Mouse (Mus musculus) ES-Bruce4 (cell line): ENCODE results near the gene Crat. TPM values are rescaled to one million over a fixed set of nuclear protein-coding genes. Genes with fewer than 3 reads are reported as not detected.
A peak's percentile ranks its signal among the peaks of the same experiment; 100 is the strongest.

Experiments used
- H3K27ac ChIP-seq: 2 replicates; pipeline ENCODE4 v1.5.1; 2012; ENCODE audit warnings: low read length, inconsistent platforms; ENCODE audit not compliant: insufficient read depth
- H3K27me3 ChIP-seq: 2 replicates; pipeline ENCODE4 v1.6.1; 2012; ENCODE audit warnings: mild to moderate bottlenecking, low read length, inconsistent platforms; ENCODE audit not compliant: control insufficient read depth, poor library complexity, insufficient read depth, severe bottlenecking
- H3K36me3 ChIP-seq: 2 replicates; pipeline ENCODE4 v1.6.1; 2012; ENCODE audit warnings: inconsistent platforms, mild to moderate bottlenecking, low read length, moderate library complexity; ENCODE audit not compliant: control insufficient read depth, poor library complexity, insufficient read depth, severe bottlenecking
- H3K4me1 ChIP-seq: one replicate; pipeline ENCODE4 v1.8.1; 2011; ENCODE audit warnings: low read length; ENCODE audit not compliant: control insufficient read depth, insufficient read depth
- H3K4me3 ChIP-seq: 2 replicates; pipeline ENCODE4 v1.5.1; 2011; ENCODE audit warnings: low read depth, mild to moderate bottlenecking, low read length
- H3K9ac ChIP-seq: 2 replicates; pipeline ENCODE4 v1.6.1; 2012; ENCODE audit warnings: low read depth, mild to moderate bottlenecking, inconsistent platforms; ENCODE audit not compliant: poor library complexity, severe bottlenecking
- H3K9me3 ChIP-seq: replicated peaks from 2 replicates; pipeline ENCODE4 v1.6.1; 2012; ENCODE audit warnings: mild to moderate bottlenecking, low read length, inconsistent platforms; ENCODE audit not compliant: control insufficient read depth, poor library complexity, insufficient read depth, severe bottlenecking
- CTCF ChIP-seq: IDR thresholded peaks from one replicate; pipeline ENCODE4 v1.8.1; 2011; ENCODE audit warnings: low read depth, low read length
- EP300 ChIP-seq: IDR thresholded peaks from 2 replicates; pipeline ENCODE4 v1.6.1; 2011; ENCODE audit warnings: low read depth, low read length; ENCODE audit not compliant: insufficient read depth
- POLR2A ChIP-seq: IDR thresholded peaks from one replicate; pipeline ENCODE4 v1.8.1; 2011; ENCODE audit warnings: low read length; ENCODE audit not compliant: insufficient read depth
- polyA plus RNA-seq: library from polyadenylated mRNA; stranded (reverse); fragments of >200 nt; gene quantifications from 2 replicates; pipeline ENCODE4 v1.2.4, GENCODE M21; 2011; ENCODE audit warnings: low read depth; ENCODE audit not compliant: missing spikeins, insufficient read depth, insufficient read length

The Crat gene
- polyA plus RNA-seq, 1 experiment: 8.9 TPM

DNA sequence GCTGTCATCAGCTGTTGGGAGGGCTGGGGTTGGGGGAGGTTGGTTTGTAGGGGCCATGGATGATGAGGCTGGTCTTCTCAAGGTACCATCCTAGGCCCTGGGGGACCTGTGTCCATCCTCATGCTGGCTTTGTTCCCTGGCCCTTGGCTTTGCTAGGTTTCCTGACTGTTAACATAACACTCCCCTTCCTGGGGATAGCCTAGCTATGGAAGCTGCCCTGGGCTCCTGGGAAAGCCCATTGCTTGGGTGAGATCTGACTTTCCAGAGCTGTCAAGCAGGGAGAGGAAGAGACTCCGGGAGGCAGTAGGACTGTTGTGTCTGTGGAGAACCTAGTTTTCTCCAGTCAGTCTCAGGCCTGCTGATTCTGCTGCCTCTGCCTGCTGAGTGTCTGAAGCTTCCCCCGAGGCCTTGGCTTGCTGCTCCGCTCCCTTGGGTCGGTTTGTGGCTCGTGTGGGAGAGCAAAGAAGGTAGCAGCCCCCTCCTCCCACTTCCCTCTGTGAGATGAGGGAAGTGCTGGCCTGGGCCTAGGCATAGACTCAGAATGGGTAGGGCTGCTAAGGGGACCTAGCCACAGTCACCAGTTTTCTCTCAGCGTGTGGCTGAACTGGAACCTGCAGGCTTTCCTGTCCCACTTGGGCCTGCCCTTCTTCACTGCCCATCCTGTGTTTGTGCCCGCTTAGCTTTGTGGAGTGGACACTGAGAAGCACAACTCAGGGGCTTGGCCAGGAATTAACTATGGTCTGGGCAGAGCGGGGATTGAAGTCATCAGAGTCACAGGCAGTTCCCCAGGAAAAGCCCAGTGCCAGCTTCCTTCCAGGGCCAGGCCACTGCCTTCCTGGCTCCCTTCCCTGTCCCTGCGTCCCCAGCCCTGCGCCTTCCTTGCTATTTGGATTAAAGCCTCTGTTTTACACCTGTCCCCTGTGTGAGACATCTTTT is 31.5 kb upstream of the Crat start:
- no peak overlapping the region for H3K4me3 ChIP-seq
- H3K27ac ChIP-seq: no peak overlapping the region
- H3K9me3 ChIP-seq: no peaks in the 10 kb centered on the region
- H3K36me3 ChIP-seq: peaks cover 13% of the 10 kb centered on the region
- H3K9ac ChIP-seq: 0 out of 2 replicates have a peak overlapping the region, but pooled peaks have one; percentile 20
- H3K27me3 ChIP-seq: no peaks in the 10 kb centered on the region
- H3K4me1 ChIP-seq: peaks cover 20% of the 10 kb centered on the region
- TF ChIP-seq POLR2A (no peak), EP300 (no peak), CTCF (no peak)

DNA sequence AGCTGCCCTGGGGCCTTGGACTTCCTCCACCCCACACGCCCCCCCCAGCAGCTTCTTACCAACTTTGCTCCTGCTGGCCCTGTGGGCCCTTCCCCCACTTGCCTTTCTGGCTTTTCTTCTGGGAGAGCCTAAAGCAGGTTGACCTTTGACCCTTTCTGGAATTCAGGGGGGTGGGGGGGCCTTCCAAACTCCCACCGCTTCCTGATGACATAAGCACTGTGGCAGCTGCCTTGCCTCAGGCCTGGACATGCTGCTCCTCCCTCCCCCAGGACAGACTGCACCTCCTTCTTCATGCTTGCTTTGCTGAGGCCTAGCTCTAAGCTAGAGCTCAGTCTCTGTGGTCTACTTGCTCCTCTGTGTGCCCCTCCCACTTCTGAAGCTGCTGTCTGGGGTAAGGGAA is 29.7 kb upstream of the Crat start:
- H3K9ac ChIP-seq: no peak overlapping the region
- H3K4me3 ChIP-seq: no peak overlapping the region
- H3K36me3 ChIP-seq: peaks cover 13% of the 10 kb centered on the region
- no peaks in the 10 kb centered on the region for H3K27me3 ChIP-seq
- H3K9me3 ChIP-seq: no peaks in the 10 kb centered on the region
- peak; percentile 99 for TF ChIP-seq EP300
- no peak for TF ChIP-seq POLR2A
- peaks cover 18% of the 10 kb centered on the region for H3K4me1 ChIP-seq
- H3K27ac ChIP-seq: peak overlapping the region; percentile 83

DNA sequence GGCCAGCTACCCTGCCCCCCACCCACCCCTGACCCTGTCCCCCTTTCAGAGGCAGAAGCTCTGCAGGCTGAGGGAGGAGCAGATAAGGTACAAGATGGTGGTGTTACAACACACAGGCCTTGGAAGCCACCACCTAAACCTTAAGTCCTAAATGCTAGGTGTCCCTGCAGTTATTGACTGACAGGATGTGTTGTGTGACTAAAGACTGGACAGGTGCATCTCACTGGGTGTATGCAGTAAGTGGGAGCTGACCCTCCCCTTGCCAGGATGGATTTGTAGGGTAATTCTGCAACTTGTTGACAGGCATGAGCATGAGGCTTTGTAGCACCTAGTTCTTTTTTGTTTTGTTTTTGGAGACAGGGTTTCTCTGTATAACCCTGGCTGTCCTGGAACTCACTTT is 28.8 kb upstream of the Crat start:
- Histone ChIP-seq H3K27ac (peak overlapping the region; percentile 65), H3K27me3 (no peaks in the 10 kb centered on the region), H3K9ac (no peak overlapping the region), H3K4me3 (no peak overlapping the region), H3K4me1 (peaks cover 18% of the 10 kb centered on the region), H3K36me3 (peaks cover 13% of the 10 kb centered on the region), H3K9me3 (no peaks in the 10 kb centered on the region)
- TF ChIP-seq EP300: no peak
- TF ChIP-seq CTCF: no peak
- TF ChIP-seq POLR2A: no peak

DNA sequence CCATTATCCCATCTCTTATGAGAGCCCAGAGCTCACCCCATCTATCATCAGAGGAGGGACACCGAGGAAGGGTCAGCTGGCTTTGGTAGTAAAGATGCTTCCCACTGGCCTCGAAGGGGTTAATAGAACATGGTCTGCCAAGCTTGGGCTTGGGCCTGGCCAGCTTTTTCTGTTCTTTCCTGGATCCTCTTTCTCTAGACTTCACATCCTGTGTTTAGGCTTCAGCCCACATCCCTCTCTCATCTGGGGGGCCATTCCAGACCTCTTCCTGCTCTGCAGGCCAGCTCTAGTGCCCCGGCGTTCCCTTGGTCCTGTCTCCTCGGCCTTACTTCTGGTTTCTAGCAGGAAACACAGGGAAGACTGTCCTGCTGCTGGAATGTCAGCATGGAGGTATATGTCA is 28.4 kb upstream of the Crat start:
- H3K4me3 ChIP-seq: no peak overlapping the region
- no peak for TF ChIP-seq EP300
- TF ChIP-seq POLR2A: no peak
- H3K36me3 ChIP-seq: peaks cover 16% of the 10 kb centered on the region
- H3K27ac ChIP-seq: no peak overlapping the region
- H3K9ac ChIP-seq: no peak overlapping the region
- peaks cover 18% of the 10 kb centered on the region for H3K4me1 ChIP-seq
- H3K9me3 ChIP-seq: no peaks in the 10 kb centered on the region
- no peaks in the 10 kb centered on the region for H3K27me3 ChIP-seq

DNA sequence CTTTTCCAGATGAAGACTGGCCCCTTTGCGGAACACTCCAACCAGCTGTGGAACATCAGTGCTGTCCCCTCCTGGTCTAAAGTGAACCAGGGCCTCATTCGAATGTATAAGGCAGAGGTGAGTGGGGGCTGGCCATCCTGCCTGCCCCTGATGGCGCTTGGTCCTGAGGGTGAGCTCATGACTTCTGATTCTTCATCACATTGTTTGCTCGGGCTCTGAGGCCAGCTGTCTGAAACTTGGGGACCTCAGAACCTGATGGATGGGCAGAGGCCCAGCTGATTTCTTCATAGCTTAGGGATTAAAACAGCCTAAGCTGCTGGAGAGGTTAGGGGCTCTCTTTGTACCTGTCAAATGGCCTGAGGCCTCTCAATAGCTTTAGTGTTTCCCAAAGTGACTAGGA is 27.7 kb upstream of the Crat start:
- no peaks in the 10 kb centered on the region for H3K9me3 ChIP-seq
- no peaks in the 10 kb centered on the region for H3K27me3 ChIP-seq
- H3K4me3 ChIP-seq: no peak overlapping the region
- no peak overlapping the region for H3K9ac ChIP-seq
- TF ChIP-seq EP300 (no peak), CTCF (no peak), POLR2A (no peak)
- peaks cover 20% of the 10 kb centered on the region for H3K36me3 ChIP-seq
- peaks cover 18% of the 10 kb centered on the region for H3K4me1 ChIP-seq
- peak overlapping the region; percentile 88; the same call in 1 of the 2 replicates for H3K27ac ChIP-seq

DNA sequence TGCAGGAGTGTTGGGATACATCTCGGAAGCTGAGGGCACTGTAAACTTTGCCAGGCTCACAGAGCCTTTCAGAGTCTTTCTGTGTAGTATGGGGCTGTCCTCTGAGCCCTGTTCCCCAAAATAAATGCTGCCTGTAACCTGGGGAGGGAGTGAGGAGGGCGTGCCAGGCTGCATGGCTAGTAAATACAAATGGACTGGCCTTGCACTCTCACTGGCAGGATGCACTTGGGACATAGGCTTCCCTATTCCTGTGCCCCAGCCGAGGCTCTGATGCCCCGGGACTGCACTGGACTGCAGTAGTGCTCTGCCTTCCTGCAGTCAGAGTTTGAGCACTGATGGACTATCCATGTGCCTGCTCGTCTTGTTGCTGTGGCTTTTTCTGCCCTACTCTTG is 26.9 kb upstream of the Crat start:
- Histone ChIP-seq H3K4me1 (peaks cover 18% of the 10 kb centered on the region), H3K27me3 (no peaks in the 10 kb centered on the region), H3K27ac (peak overlapping the region; percentile 88), H3K4me3 (peak overlapping the region; percentile 59), H3K36me3 (peaks cover 27% of the 10 kb centered on the region), H3K9me3 (no peaks in the 10 kb centered on the region), H3K9ac (peak overlapping the region; percentile 56)
- TF ChIP-seq POLR2A (no peak), EP300 (no peak), CTCF (no peak)
